Mouse (Mus musculus) heart, embryonic 16.5 days (tissue): ENCODE results near the gene Sept9. TPM values are rescaled to one million over a fixed set of nuclear protein-coding genes. Genes with fewer than 3 reads are reported as not detected.

ENCODE experiments used
- ATAC-seq: fragments of 200-750 bp; cut with Nextera tagmentation; replicated peaks from 2 replicates; pipeline ENCODE4 v1.8.0; 2017; ENCODE audit warnings: moderate number of reproducible peaks; ENCODE audit not compliant: insufficient read depth, low FRiP score; ENCODE audit errors: extremely low read depth
- H3K27ac ChIP-seq: fragments of 300-500 bp; sonication (generic); 2 replicates; pipeline ENCODE4 v1.5.1; 2014; ENCODE audit warnings: mild to moderate bottlenecking, low read length, control low read depth, moderate library complexity
- H3K27me3 ChIP-seq: fragments of 300-500 bp; sonication (generic); 2 replicates; pipeline ENCODE4 v1.6.1; 2014; ENCODE audit warnings: low read length, mixed read lengths; ENCODE audit not compliant: control insufficient read depth, insufficient read depth
- H3K36me3 ChIP-seq: fragments of 300-500 bp; sonication (generic); 2 replicates; pipeline ENCODE4 v1.6.1; 2014; ENCODE audit not compliant: control insufficient read depth, insufficient read depth
- H3K4me1 ChIP-seq: fragments of 300-500 bp; sonication (generic); 2 replicates; pipeline ENCODE4 v1.6.1; 2014; ENCODE audit warnings: low read length, mixed read lengths; ENCODE audit not compliant: control insufficient read depth, insufficient read depth
- H3K4me2 ChIP-seq: fragments of 300-500 bp; sonication (generic); 2 replicates; pipeline ENCODE4 v1.6.1; 2014; ENCODE audit warnings: low read depth, mild to moderate bottlenecking, control low read depth, low read length
- H3K4me3 ChIP-seq: fragments of 300-500 bp; sonication (generic); 2 replicates; pipeline ENCODE4 v1.5.1; 2014; ENCODE audit warnings: mild to moderate bottlenecking, control low read depth, low read length
- H3K9ac ChIP-seq: fragments of 300-500 bp; sonication (generic); 2 replicates; pipeline ENCODE4 v1.6.1; 2014; ENCODE audit warnings: low read length, control low read depth
- H3K9me3 ChIP-seq: fragments of 300-500 bp; sonication (generic); replicated peaks from 2 replicates; pipeline ENCODE4 v1.6.1; 2016; ENCODE audit warnings: low read length; ENCODE audit not compliant: control insufficient read depth
- WGBS: fragments of 180-500 bp; shearing (Covaris S2); extraction: QIAGEN DNeasy Blood & Tissue Kit; methylation state at CpG from one replicate; pipeline ENCODE4 v1.1.7; 2014; 5-methylcytosine and 5-hydroxymethylcytosine counted together
- polyA plus RNA-seq: library from polyadenylated mRNA; unstranded; fragments of >200 nt; fragmentation: Nextera tagmentation; extraction: Ambion mirVana; gene quantifications from 2 replicates; pipeline ENCODE4 v1.2.1, GENCODE M21; 2015

The Sept9 gene
- 64.3 and 71.0 TPM in 2 replicates for polyA plus RNA-seq

GRCm38 (mm10) chr11:117199282-117200175, at the start of gene Sept9:
Gene Sept9 (plus strand): TSS chr11:117199661.
- Histone ChIP-seq H3K4me3 (peak within 1 kb of the TSS; percentile 55), H3K27ac (no peak within 1 kb of the TSS), H3K27me3 (peaks cover 16% of the 10 kb centered on the region), H3K4me2 (peak within 1 kb of the TSS; percentile 99), H3K4me1 (peaks cover 5% of the 10 kb centered on the region), H3K36me3 (no peaks in the 10 kb centered on the region), H3K9ac (peak within 1 kb of the TSS; percentile 70), H3K9me3 (no peaks in the 10 kb centered on the region)
- ATAC-seq, result 0 out of 2 replicates have a peak, but pooled peaks have one; percentile 20
- WGBS, result 1% methylated on average over 69 of the region's 70 CpGs

- no peaks in the 10 kb centered on the region for H3K27me3 ChIP-seq
Measured at GRCm38 (mm10) chr11:117150467-117150966, 48.9 kb upstream of the Sept9 start.

GRCm38 (mm10) chr11:117151461-117151860, 48.0 kb upstream of the Sept9 start:
- Histone ChIP-seq H3K27me3 (no peaks in the 10 kb centered on the region), H3K4me3 (no peak overlapping the region), H3K4me2 (no peak overlapping the region), H3K27ac (no peak overlapping the region), H3K9ac (no peak overlapping the region), H3K36me3 (peaks cover 67% of the 10 kb centered on the region), H3K4me1 (peaks cover 14% of the 10 kb centered on the region), H3K9me3 (no peaks in the 10 kb centered on the region)
- WGBS, result 91% methylated on average over 7 of the region's 7 CpGs
- ATAC-seq, result no peak

More at GRCm38 (mm10) chr11:117150467-117150966, 48.9 kb upstream of the Sept9 start:
- Histone ChIP-seq H3K4me3 (no peak overlapping the region), H3K4me2 (no peak overlapping the region), H3K27ac (no peak overlapping the region), H3K36me3 (peaks cover 66% of the 10 kb centered on the region), H3K9me3 (no peaks in the 10 kb centered on the region), H3K9ac (no peak overlapping the region), H3K4me1 (peaks cover 12% of the 10 kb centered on the region)
- ATAC-seq, result no peak
- 79% methylated on average over 9 of the region's 9 CpGs for WGBS

GRCm38 (mm10) chr11:117152541-117152940, 46.9 kb upstream of the Sept9 start:
- 85% methylated on average over 6 of the region's 6 CpGs for WGBS
- no peaks in the 10 kb centered on the region for H3K9me3 ChIP-seq
- H3K4me2 ChIP-seq, result no peak overlapping the region
- no peak overlapping the region for H3K4me3 ChIP-seq
- H3K27ac ChIP-seq, result no peak overlapping the region
- H3K27me3 ChIP-seq, result no peaks in the 10 kb centered on the region
- peaks cover 14% of the 10 kb centered on the region for H3K4me1 ChIP-seq
- H3K9ac ChIP-seq, result no peak overlapping the region
- H3K36me3 ChIP-seq, result peaks cover 68% of the 10 kb centered on the region
- no peak for ATAC-seq

GRCm38 (mm10) chr11:117153553-117153952, 45.9 kb upstream of the Sept9 start:
- H3K9me3 ChIP-seq, result no peaks in the 10 kb centered on the region
- peaks cover 21% of the 10 kb centered on the region for H3K4me1 ChIP-seq
- H3K36me3 ChIP-seq, result peaks cover 61% of the 10 kb centered on the region
- H3K4me3 ChIP-seq, result no peak overlapping the region
- H3K27me3 ChIP-seq, result no peaks in the 10 kb centered on the region
- WGBS, result 75% methylated on average over 9 of the region's 9 CpGs
- H3K9ac ChIP-seq, result no peak overlapping the region
- no peak overlapping the region for H3K4me2 ChIP-seq
- no peak overlapping the region for H3K27ac ChIP-seq
- ATAC-seq, result no peak

GRCm38 (mm10) chr11:117154088-117154815, 45.2 kb upstream of the Sept9 start:
- Histone ChIP-seq H3K9ac (peak overlapping the region; percentile 38; the same call in 1 of the 2 replicates), H3K27me3 (no peaks in the 10 kb centered on the region), H3K4me2 (no peak overlapping the region), H3K27ac (0 out of 2 replicates have a peak overlapping the region, but pooled peaks have one; percentile 31), H3K4me1 (peaks cover 27% of the 10 kb centered on the region), H3K36me3 (peaks cover 58% of the 10 kb centered on the region), H3K4me3 (no peak overlapping the region), H3K9me3 (no peaks in the 10 kb centered on the region)
- peak; percentile 59 for ATAC-seq
- 34% methylated on average over 7 of the region's 7 CpGs for WGBS

GRCm38 (mm10) chr11:117156725-117157124, 42.7 kb upstream of the Sept9 start:
- Histone ChIP-seq H3K27me3 (no peaks in the 10 kb centered on the region), H3K9me3 (no peaks in the 10 kb centered on the region), H3K9ac (no peak overlapping the region), H3K36me3 (peaks cover 36% of the 10 kb centered on the region), H3K4me3 (no peak overlapping the region), H3K27ac (no peak overlapping the region), H3K4me1 (peaks cover 34% of the 10 kb centered on the region), H3K4me2 (no peak overlapping the region)
- 42% methylated on average over 13 of the region's 15 CpGs for WGBS
- no peak for ATAC-seq

GRCm38 (mm10) chr11:117158343-117158742, 41.1 kb upstream of the Sept9 start:
- peaks cover 38% of the 10 kb centered on the region for H3K4me1 ChIP-seq
- H3K36me3 ChIP-seq, result peaks cover 33% of the 10 kb centered on the region

More at GRCm38 (mm10) chr11:117158343-117158742, 41.1 kb upstream of the Sept9 start:
- 0 out of 2 replicates have a peak, but pooled peaks have one; percentile 3 for ATAC-seq
- no peak overlapping the region for H3K4me2 ChIP-seq
- 42% methylated on average over 11 of the region's 11 CpGs for WGBS
- no peaks in the 10 kb centered on the region for H3K27me3 ChIP-seq
- no peak overlapping the region for H3K27ac ChIP-seq
- H3K4me3 ChIP-seq, result no peak overlapping the region
- H3K9ac ChIP-seq, result peak overlapping the region; percentile 11; the same call in 1 of the 2 replicates
- no peaks in the 10 kb centered on the region for H3K9me3 ChIP-seq
